Mouse (Mus musculus) olfactory bulb, adult 2 months (tissue): ENCODE data around the gene Camta1.

Source experiments
- CTCF ChIP-seq: fragments of 200-500 bp; IDR thresholded peaks from 2 replicates; pipeline ENCODE4 v1.5.1; 2012; ENCODE audit warnings: low read depth, mild to moderate bottlenecking, low read length, moderate library complexity; ENCODE audit not compliant: insufficient read depth
- POLR2A ChIP-seq: fragments of 200-500 bp; IDR thresholded peaks from 2 replicates; pipeline ENCODE4 v1.6.1; 2012; ENCODE audit warnings: mild to moderate bottlenecking, low read depth, low read length, moderate library complexity; ENCODE audit not compliant: insufficient read depth

GRCm38 (mm10) chr4:151861471-151861805 lies 238 bp downstream of the Camta1 start:
- TF ChIP-seq POLR2A (peak; percentile 48), CTCF (no peak)
